Mouse (Mus musculus) kidney, adult 2 months (tissue): ENCODE data around the gene Slc25a34. TPM values are rescaled to one million over a fixed set of nuclear protein-coding genes. Genes with fewer than 3 reads are reported as not detected.
A peak's percentile ranks its signal among the peaks of the same experiment; 100 is the strongest.

Experiments used
- DNase-seq: peaks from one replicate; pipeline ENCODE4 v3.0.0; 2021
- H3K27ac ChIP-seq: fragments of 200-500 bp; 2 replicates; pipeline ENCODE4 v1.5.1; 2012; ENCODE audit warnings: low read depth, low read length, control low read depth, inconsistent platforms; ENCODE audit not compliant: insufficient read depth
- H3K27me3 ChIP-seq: fragments of 200-500 bp; replicated peaks from 2 replicates; pipeline ENCODE4 v1.6.1; 2012; ENCODE audit warnings: mild to moderate bottlenecking, moderate library complexity, low read length, inconsistent platforms; ENCODE audit not compliant: control insufficient read depth, insufficient read depth
- H3K36me3 ChIP-seq: fragments of 200-500 bp; 2 replicates; pipeline ENCODE4 v1.6.1; 2012; ENCODE audit warnings: mild to moderate bottlenecking, moderate library complexity, low read length, inconsistent platforms; ENCODE audit not compliant: control insufficient read depth, insufficient read depth
- H3K4me1 ChIP-seq: fragments of 200-500 bp; 2 replicates; pipeline ENCODE4 v1.6.1; 2011; ENCODE audit warnings: low read length; ENCODE audit not compliant: control insufficient read depth, insufficient read depth
- H3K4me3 ChIP-seq: fragments of 200-500 bp; 2 replicates; pipeline ENCODE4 v1.5.1; 2011; ENCODE audit warnings: mild to moderate bottlenecking, low read depth, low read length, control low read depth; ENCODE audit not compliant: insufficient read depth
- CTCF ChIP-seq: fragments of 200-500 bp; conservative IDR thresholded peaks from 2 replicates; pipeline ENCODE4 v1.5.1; 2011; ENCODE audit warnings: low read depth, mild to moderate bottlenecking, control low read depth, low read length, moderate library complexity, mixed read lengths; ENCODE audit not compliant: insufficient read depth, insufficient read length
- POLR2A ChIP-seq: fragments of 200-500 bp; IDR thresholded peaks from one replicate; pipeline ENCODE4 v1.6.1; 2011; ENCODE audit warnings: low read depth, low read length, control low read depth
- WGBS: fragments of 180-500 bp; shearing (Covaris S2); methylation state at CpG from one replicate; pipeline ENCODE4 v1.1.7; 2018; 5-methylcytosine and 5-hydroxymethylcytosine counted together
- polyA plus RNA-seq: library from polyadenylated mRNA; depleted of rRNA; stranded (reverse); fragments of >200 nt; gene quantifications from 2 replicates; pipeline ENCODE4 v1.2.3, GENCODE M21; 2012

The Slc25a34 gene
- polyA plus RNA-seq, 1 experiment = 30.1 TPM

- WGBS = 3% methylated on average over 57 of the region's 57 CpGs
- H3K27me3 ChIP-seq = no peaks in the 10 kb centered on the region; the same call in 1 of the 2 replicates
- peaks cover 20% of the 10 kb centered on the region for H3K4me1 ChIP-seq
- DNase-seq = no peak
- H3K27ac ChIP-seq = peak overlapping the region; percentile 53
- H3K36me3 ChIP-seq = no peaks in the 10 kb centered on the region
- no peak for TF ChIP-seq POLR2A
- no peak for TF ChIP-seq CTCF
- peak overlapping the region; percentile 52 for H3K4me3 ChIP-seq
These were observed 24.1 kb downstream of the Slc25a34 start for GRCm38 (mm10) chr4:141599251-141600141.

GRCm38 (mm10) chr4:141598894-141599250 is 24.7 kb downstream of the Slc25a34 start:
- no peak for DNase-seq
- H3K4me3 ChIP-seq = peak overlapping the region; percentile 52
- WGBS = 14% methylated on average over 9 of the region's 9 CpGs
- H3K27ac ChIP-seq = peak overlapping the region; percentile 53
- no peaks in the 10 kb centered on the region; the same call in 1 of the 2 replicates for H3K27me3 ChIP-seq
- TF ChIP-seq CTCF (no peak), POLR2A (no peak)
- H3K4me1 ChIP-seq = peaks cover 13% of the 10 kb centered on the region
- no peaks in the 10 kb centered on the region for H3K36me3 ChIP-seq

DNA sequence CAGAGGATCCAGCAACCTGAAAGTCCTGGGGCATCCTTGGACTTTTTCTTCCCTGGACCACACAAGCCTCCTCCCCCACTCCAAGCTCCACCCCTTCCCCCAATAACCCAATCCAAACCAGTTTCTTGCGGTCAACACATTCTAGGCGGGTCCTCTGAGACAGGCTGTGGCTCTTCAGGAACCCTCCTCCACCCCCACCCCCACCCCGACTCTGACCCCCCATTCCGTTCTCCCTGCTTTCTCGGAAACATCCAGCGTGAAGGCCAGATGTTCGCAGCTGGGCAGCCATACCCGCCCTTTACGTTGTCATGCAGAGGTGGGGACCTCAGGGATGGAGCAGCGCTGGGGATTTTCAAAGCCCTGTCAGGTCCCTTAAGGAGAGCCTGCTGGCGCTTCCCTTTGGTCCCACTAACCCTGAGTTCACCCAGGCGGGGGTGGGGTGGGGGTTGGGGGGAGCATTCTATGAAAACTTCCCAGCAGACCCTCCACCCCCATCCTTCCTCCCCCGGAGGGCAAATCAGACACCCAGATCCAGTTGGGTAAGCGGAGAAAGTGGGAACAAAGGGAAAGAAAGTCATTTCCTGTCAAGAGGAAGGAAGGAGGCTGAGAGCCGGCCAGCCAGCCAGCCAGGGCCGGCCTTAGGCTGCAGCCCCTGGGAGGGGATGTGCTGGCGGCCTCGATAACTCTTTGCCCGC is 25.3 kb downstream of the Slc25a34 start:
- H3K4me1 ChIP-seq = peaks cover 12% of the 10 kb centered on the region
- 19% methylated on average over 19 of the region's 19 CpGs for WGBS
- TF ChIP-seq POLR2A = peak; percentile 14
- no peak for TF ChIP-seq CTCF
- no peaks in the 10 kb centered on the region; the same call in 1 of the 2 replicates for H3K27me3 ChIP-seq
- DNase-seq = peak; percentile 58
- peak overlapping the region; percentile 53 for H3K27ac ChIP-seq
- no peaks in the 10 kb centered on the region for H3K36me3 ChIP-seq
- H3K4me3 ChIP-seq = peak overlapping the region; percentile 52

GRCm38 (mm10) chr4:141596700-141597328 is 26.8 kb downstream of the Slc25a34 start:
- no peak overlapping the region for H3K27ac ChIP-seq
- H3K36me3 ChIP-seq = no peaks in the 10 kb centered on the region
- WGBS = 84% methylated on average over 8 of the region's 8 CpGs
- peaks cover 9% of the 10 kb centered on the region; the same call in 1 of the 2 replicates for H3K4me1 ChIP-seq
- no peaks in the 10 kb centered on the region; the same call in 1 of the 2 replicates for H3K27me3 ChIP-seq
- no peak overlapping the region for H3K4me3 ChIP-seq
- DNase-seq = no peak
- TF ChIP-seq POLR2A = no peak
- no peak for TF ChIP-seq CTCF

DNA sequence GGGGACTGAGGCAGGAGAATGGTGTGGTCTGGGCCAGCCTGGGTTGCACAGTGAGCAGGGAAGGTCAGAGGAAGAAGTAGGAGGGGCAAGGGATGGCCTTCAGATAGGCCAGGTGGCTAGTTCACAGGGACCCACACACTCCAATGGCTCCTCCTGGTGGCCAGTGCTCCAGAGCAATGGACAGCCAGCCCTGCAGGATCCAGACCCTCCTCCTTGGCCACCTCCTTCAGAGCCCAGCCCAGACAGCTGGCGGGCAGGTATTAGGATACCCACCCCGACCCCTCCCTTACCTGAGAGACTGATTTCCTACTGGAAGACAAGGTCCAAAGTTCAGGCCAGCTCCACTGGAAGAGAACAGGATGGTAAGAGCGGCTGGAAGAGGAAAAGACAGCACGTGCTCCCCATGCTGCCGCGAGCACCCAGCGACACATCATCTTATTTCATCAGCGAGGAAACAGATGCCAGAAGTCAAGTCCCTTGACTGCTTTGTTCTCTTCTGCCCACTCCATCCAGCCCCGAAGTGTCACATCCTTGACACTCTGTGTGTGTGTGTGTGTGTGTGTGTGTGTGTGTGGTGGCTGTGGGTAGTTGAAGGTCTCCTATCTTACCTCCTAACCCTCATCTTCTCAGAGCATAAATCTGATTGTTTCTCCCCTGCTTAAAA is 27.9 kb downstream of the Slc25a34 start:
- DNase-seq = peak; percentile 66
- Histone ChIP-seq H3K27me3 (no peaks in the 10 kb centered on the region; the same call in 1 of the 2 replicates), H3K4me3 (no peak overlapping the region), H3K4me1 (0 out of 2 replicates have a peak, but pooled peaks cover 4% of the 10 kb centered on the region), H3K36me3 (no peaks in the 10 kb centered on the region), H3K27ac (no peak overlapping the region)
- WGBS = 44% methylated on average over 9 of the region's 9 CpGs
- TF ChIP-seq POLR2A (no peak), CTCF (peak; percentile 56)

- Histone ChIP-seq H3K36me3 (no peaks in the 10 kb centered on the region), H3K4me1 (0 out of 2 replicates have a peak, but pooled peaks cover 4% of the 10 kb centered on the region), H3K27me3 (no peaks in the 10 kb centered on the region; the same call in 1 of the 2 replicates), H3K27ac (no peak overlapping the region), H3K4me3 (no peak overlapping the region)
- no peak for DNase-seq
- no peak for TF ChIP-seq POLR2A
- TF ChIP-seq CTCF = no peak
- WGBS = 91% methylated on average over 11 of the region's 11 CpGs
These were observed 28.5 kb downstream of the Slc25a34 start for GRCm38 (mm10) chr4:141595138-141595537.
